Mouse (Mus musculus): ENCODE data around the gene Cd300ld5. TPM values are rescaled to one million over a fixed set of nuclear protein-coding genes. Genes with fewer than 3 reads are reported as not detected.
"Not testable (repeated sequence)": the region's sequence is repeated elsewhere in the genome, so short reads cannot be mapped to it uniquely, and the experiment has no call there.

Gene Cd300ld5
- polyA plus RNA-seq, 1 experiment from 2014 or later = 52.5 TPM

DNA sequence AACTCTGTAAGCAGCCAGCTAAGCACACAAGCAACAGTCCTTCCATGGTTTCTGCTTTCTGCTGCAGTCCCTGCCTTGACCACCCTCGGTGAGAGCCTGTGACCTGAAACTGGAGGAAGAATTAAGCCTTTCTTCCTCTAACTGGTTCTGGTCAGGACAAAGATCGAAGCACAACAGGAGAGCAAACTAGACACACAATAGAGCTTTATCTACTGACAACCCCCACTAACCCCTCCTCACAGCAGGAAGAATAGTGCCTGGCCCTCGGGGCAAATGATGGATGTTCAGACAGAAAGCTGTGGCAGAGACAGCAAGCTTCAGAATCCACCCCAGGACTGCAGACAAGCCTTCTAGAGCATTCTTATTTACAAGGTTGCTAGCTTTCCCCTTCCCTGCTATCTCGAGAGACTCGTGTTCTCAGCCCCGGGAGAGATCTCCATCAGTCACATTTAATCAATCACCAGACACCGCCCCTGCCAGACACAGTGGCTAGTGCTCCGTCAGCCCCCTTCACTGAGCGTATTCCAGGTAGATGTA, 33.5 kb upstream of the Cd300ld5 start:
- Histone ChIP-seq H3K4me3 (ENCODE audit: inconsistent target) (no peak overlapping the region), H3K27ac (peak overlapping the region; percentile 97), H3K36me3 (ENCODE audit: inconsistent target) (no peaks in the 10 kb centered on the region), H3K79me2 (ENCODE audit: inconsistent target) (no peaks in the 10 kb centered on the region)
- 29% methylated on average over 8 of the region's 9 CpGs for WGBS (ENCODE audit: missing documents)

DNA sequence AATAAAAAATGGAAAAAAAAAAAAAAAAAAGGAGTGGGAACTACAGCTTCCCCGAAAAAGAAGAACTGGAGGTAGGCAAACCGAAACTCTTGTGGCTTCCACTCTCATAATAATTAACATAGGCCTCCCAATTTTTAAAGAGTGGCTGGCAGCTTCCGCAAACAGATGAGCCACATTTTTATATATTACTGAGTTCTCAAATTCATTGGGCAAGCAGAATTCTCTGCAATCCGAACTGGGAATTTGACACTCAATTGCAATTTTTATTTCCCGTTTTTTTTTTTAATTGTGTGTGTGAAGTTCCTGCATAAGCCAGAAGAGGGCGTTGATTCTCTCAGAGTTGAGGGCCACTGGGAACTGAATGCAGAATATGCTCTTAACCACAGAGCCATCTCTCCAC, 29.2 kb upstream of the Cd300ld5 start:
- Histone ChIP-seq H3K79me2 (ENCODE audit: inconsistent target) (no peaks in the 10 kb centered on the region), H3K4me3 (ENCODE audit: inconsistent target) (no peak overlapping the region), H3K27ac (peak overlapping the region; percentile 82), H3K36me3 (ENCODE audit: inconsistent target) (no peaks in the 10 kb centered on the region)
- WGBS (ENCODE audit: missing documents) = 2% methylated on average over 6 of the region's 6 CpGs

DNA sequence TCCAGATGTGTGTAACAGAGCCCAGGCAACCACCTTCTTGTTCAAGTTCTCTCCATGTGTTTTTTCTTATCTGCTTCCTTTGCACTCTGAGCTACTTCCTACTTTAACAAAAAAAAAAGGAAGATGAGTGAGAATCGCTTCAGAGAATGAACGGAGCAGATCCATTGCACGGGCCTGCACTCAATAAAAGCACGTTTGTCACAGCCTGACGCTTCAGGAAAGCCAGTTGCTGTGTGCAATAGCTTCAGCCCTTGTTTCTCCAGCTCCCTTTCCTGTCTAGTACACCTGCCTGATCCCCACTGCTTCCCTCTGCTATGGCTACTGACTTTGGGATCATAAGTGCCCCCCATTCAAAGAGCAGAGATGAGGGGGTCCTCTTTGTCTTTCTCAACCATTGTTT, 24.5 kb upstream of the Cd300ld5 start, which contains the start of gene Cd300e:
Cd300e (minus strand) TSS at position 101 of the 400 bp plus-strand sequence.
- H3K36me3 ChIP-seq (ENCODE audit: inconsistent target) = no peaks in the 10 kb centered on the region
- H3K4me3 ChIP-seq (ENCODE audit: inconsistent target) = no peak within 1 kb of the TSS
- WGBS (ENCODE audit: missing documents) = 5% methylated on average over 5 of the region's 5 CpGs
- peak within 1 kb of the TSS; percentile 17 for H3K27ac ChIP-seq
- no peaks in the 10 kb centered on the region for H3K79me2 ChIP-seq (ENCODE audit: inconsistent target)

DNA sequence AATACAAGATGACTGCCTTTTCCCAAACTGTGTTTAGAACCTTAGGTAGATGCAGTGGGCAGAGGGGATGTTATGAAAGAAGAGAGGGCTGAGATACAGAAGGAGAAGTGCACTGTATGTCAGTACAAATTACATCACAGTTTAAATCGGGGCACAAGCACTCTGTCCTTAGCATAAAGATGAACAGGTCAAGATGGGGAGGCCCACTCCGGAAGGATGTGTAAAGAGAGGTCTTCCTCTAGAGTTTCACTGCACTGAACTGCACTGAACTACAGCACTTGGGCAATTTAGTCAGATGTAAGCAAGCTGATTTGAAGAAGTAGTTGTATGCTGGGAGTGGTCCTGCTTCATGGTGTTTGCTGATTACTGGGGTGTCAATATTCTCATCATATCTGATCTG, 22.2 kb upstream of the Cd300ld5 start:
- 62% methylated on average over 2 of the region's 2 CpGs for WGBS (ENCODE audit: missing documents)
- Histone ChIP-seq H3K27ac (no peak overlapping the region), H3K4me3 (ENCODE audit: inconsistent target) (no peak overlapping the region), H3K79me2 (ENCODE audit: inconsistent target) (no peaks in the 10 kb centered on the region), H3K36me3 (ENCODE audit: inconsistent target) (no peaks in the 10 kb centered on the region)

DNA sequence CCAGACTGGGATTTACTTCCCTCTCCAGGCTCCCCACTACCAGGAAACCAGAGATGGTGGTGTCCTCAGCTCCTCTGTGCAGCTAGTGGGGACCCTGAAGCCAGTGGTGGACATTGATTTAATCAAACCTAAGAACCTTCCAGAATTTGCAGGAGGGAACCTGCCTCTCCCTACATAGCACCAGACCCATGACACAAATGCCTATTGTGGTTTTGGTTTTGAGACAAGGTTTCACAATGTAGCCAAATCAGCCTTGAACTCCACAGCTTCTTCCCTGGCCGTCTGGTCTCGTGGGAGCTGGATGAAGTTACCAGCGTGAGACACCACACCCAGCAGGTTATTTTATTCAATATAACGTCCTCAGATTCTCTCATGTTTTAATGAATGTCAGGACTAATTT, 21.1 kb upstream of the Cd300ld5 start:
- Histone ChIP-seq H3K4me3 (ENCODE audit: inconsistent target) (no peak overlapping the region), H3K36me3 (ENCODE audit: inconsistent target) (no peaks in the 10 kb centered on the region), H3K79me2 (ENCODE audit: inconsistent target) (no peaks in the 10 kb centered on the region), H3K27ac (no peak overlapping the region)
- 51% methylated on average over 4 of the region's 4 CpGs for WGBS (ENCODE audit: missing documents)

DNA sequence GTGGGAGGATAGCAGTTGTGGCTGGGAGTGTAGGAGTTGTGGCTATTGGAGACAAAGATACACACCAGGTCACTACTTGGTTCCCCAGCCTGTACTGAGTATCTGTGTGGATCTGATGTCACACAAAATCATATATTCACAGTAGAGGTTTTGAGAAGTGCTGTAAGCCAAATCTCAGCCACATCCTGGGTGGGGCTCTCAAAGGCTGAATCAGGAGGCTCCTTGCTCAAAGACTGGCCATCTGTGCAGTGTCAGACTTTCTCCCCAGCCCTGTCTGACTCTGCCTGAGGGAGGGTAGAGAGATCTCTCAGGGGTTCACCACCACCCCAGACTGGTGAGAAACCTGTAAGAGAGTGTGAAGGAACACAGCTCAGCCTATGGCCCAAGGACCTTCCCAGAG, 17.0 kb upstream of the Cd300ld5 start:
- H3K27ac ChIP-seq = peak overlapping the region; percentile 52
- no peaks in the 10 kb centered on the region for H3K79me2 ChIP-seq (ENCODE audit: inconsistent target)
- no peaks in the 10 kb centered on the region for H3K36me3 ChIP-seq (ENCODE audit: inconsistent target)
- no peak overlapping the region for H3K4me3 ChIP-seq (ENCODE audit: inconsistent target)

DNA sequence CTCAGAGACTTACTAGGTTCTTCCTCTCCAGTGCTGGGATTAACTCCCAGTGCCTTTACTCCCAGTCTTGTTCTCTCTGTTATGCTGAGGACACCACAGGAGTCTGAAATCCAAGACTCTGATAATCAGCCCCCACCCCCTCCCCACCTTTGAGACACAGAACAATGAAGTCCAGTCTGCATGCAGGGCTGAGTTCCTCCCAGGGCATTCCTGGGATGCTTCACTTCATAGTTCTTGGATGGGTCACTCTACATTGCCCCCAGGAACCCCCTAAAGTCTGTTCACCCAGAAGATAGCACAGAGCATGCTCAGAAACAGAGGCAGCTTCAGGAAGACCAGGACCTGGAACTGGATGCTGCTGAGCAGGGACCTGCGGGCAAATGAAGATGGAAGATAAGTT, 15.4 kb upstream of the Cd300ld5 start:
- Histone ChIP-seq H3K36me3 (ENCODE audit: inconsistent target) (no peaks in the 10 kb centered on the region), H3K4me3 (ENCODE audit: inconsistent target) (no peak overlapping the region), H3K27ac (no peak overlapping the region), H3K79me2 (ENCODE audit: inconsistent target) (peaks cover under 1% of the 10 kb centered on the region; the same call in 1 of the 2 replicates)
- 100% methylated on average over 1 of the region's 1 CpGs for WGBS (ENCODE audit: missing documents)

DNA sequence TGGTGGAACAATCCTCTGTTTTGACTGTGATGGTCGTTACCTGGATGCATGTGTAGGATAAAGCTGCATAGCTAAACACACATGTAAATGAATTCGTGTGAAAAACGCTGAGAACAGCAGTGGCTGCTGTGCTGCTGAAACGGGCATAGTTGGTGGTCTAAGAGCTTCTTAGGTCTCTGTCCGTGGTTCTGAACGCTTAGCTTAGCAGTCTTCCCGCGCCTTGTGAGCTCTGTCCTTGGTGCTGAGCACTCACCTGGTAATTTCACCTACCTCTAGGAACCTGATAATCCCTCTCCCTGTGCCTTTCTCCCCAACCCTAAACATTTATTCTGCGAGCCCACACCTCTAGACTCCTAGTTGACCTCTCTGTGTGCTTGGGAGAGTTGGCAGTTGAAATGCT, 14.6 kb upstream of the Cd300ld5 start:
- H3K27ac ChIP-seq = no peak overlapping the region
- H3K79me2 ChIP-seq (ENCODE audit: inconsistent target) = peaks cover 9% of the 10 kb centered on the region
- H3K36me3 ChIP-seq (ENCODE audit: inconsistent target) = no peaks in the 10 kb centered on the region
- H3K4me3 ChIP-seq (ENCODE audit: inconsistent target) = no peak overlapping the region
- 7% methylated on average over 9 of the region's 9 CpGs for WGBS (ENCODE audit: missing documents)

DNA sequence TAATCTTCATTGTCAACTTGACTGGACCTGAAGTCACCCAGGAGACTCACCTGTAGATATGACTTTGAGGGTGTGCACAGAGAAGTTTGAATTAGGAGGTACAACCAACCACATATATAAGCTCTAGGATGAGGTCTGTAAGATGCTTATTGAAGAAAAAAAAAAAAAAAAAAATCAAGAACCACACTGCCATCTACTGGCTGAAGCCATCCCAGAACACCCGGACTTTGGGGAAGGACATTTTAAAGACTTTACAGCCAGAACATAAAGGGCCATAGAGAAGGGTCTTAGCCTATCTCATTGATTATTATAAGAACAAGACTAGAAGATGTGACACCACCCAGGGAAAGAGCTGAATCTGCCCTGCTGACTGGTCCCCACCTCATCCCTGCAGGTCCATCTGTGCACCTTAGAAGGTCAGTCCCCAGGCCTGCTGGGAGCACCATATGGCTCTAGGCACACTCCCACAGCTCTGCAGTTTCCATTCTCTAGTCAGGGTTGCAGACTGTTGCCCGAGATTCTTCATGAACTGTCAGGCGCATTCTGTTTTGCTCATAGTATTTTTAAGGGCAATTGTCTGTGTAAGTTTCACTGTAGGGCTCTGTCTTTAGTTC, 11.8 kb upstream of the Cd300ld5 start:
- 38% methylated on average over 3 of the region's 3 CpGs for WGBS (ENCODE audit: missing documents)
- Histone ChIP-seq H3K27ac (peak overlapping the region; percentile 91), H3K79me2 (ENCODE audit: inconsistent target) (peaks cover 14% of the 10 kb centered on the region), H3K4me3 (ENCODE audit: inconsistent target) (no peak overlapping the region), H3K36me3 (ENCODE audit: inconsistent target) (no peaks in the 10 kb centered on the region)

DNA sequence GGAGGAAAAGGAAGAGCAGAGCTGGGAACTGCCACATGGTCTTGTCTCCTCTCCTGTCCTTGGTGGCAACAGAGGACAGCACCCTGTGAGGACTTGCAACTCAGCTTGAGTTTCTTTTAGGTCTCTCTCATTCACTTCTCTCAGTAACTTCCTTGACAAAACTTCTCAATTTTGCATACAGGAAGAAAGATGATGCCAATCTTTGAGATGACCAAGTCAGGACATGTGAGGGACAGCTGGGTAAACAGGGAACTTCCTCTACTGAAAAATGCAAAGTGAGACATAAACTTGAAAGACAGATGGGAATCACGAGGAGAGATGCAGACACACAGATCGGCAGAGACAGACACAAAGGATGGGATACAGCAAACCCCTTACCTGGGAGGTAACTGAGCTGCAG, 10.7 kb upstream of the Cd300ld5 start, which contains the start of gene Cd300ld3:
Cd300ld3 (minus strand) TSS at position 151 of the 400 bp plus-strand sequence.
- WGBS (ENCODE audit: missing documents) = 6% methylated on average over 2 of the region's 2 CpGs
- no peaks in the 10 kb centered on the region for H3K36me3 ChIP-seq (ENCODE audit: inconsistent target)
- peaks cover 14% of the 10 kb centered on the region for H3K79me2 ChIP-seq (ENCODE audit: inconsistent target)
- peak within 1 kb of the TSS; percentile 91 for H3K27ac ChIP-seq
- peak within 1 kb of the TSS; percentile 40 for H3K4me3 ChIP-seq (ENCODE audit: inconsistent target)

DNA sequence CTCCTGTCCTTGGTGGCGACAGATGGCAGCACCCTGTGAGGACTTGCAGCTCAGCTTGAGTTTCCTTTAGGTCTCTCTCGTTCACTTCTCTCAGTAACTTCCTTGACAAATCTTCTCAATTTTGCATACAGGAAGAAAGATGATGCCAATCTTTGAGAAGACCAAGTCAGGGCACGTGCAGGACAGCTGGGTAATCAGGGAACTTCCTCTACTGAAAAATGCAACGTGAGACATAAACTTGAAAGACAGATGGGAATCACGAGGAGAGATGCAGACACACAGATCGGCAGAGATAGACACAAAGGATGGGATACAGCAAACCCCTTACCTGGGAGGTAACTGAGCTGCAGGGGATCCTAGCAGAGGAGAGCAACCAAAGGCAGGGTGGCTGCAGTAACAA, 10.7 kb downstream of the Cd300ld5 start, which contains the start of gene Cd300ld4:
Cd300ld4 (minus strand) TSS at position 101 of the 400 bp plus-strand sequence.
- H3K79me2 ChIP-seq (ENCODE audit: inconsistent target); H3K27ac ChIP-seq; H3K36me3 ChIP-seq (ENCODE audit: inconsistent target); H3K4me3 ChIP-seq (ENCODE audit: inconsistent target): not testable (repeated sequence)
- WGBS (ENCODE audit: missing documents) = no CpG with 5 or more reads among the region's 6 CpGs

DNA sequence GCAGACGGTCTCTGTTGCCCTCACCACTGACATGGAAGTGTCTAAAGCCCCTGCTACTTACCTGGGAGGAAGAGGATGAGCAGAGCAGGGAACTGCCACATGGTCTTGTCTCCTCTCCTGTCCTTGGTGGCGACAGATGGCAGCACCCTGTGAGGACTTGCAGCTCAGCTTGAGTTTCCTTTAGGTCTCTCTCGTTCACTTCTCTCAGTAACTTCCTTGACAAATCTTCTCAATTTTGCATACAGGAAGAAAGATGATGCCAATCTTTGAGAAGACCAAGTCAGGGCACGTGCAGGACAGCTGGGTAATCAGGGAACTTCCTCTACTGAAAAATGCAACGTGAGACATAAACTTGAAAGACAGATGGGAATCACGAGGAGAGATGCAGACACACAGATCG, 21.5 kb downstream of the Cd300ld5 start, which contains the start of gene Cd300ld2:
Cd300ld2 (minus strand) TSS at position 101 of the 400 bp plus-strand sequence.
- H3K27ac ChIP-seq; H3K36me3 ChIP-seq (ENCODE audit: inconsistent target); H3K79me2 ChIP-seq (ENCODE audit: inconsistent target); H3K4me3 ChIP-seq (ENCODE audit: inconsistent target): not testable (repeated sequence)
- WGBS (ENCODE audit: missing documents) = no CpG with 5 or more reads among the region's 7 CpGs

DNA sequence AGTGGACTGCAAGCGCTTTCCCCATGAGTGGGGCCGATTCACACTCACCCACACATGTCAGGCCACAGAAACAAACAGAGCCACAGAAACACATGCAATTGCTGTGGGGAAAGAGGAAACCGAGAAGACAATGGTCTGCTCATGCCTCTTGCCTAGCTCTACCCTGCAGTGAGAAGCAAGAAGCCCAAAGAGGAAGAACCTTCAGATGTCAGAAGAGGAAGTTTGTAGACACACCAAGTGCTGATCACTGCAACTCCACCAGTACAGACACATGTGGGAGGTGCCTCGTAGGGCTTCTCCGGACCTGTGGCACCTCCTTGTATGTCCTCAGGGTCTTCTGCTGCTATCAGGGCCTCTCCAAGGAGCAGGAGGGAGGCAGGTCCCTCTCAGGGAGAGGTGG, 33.5 kb downstream of the Cd300ld5 start:
- H3K27ac ChIP-seq = peak overlapping the region; percentile 96
- H3K4me3 ChIP-seq (ENCODE audit: inconsistent target) = no peak overlapping the region
- 0% methylated on average over 5 of the region's 5 CpGs for WGBS (ENCODE audit: missing documents)
- no peaks in the 10 kb centered on the region for H3K36me3 ChIP-seq (ENCODE audit: inconsistent target)
- H3K79me2 ChIP-seq (ENCODE audit: inconsistent target) = peaks cover 45% of the 10 kb centered on the region

DNA sequence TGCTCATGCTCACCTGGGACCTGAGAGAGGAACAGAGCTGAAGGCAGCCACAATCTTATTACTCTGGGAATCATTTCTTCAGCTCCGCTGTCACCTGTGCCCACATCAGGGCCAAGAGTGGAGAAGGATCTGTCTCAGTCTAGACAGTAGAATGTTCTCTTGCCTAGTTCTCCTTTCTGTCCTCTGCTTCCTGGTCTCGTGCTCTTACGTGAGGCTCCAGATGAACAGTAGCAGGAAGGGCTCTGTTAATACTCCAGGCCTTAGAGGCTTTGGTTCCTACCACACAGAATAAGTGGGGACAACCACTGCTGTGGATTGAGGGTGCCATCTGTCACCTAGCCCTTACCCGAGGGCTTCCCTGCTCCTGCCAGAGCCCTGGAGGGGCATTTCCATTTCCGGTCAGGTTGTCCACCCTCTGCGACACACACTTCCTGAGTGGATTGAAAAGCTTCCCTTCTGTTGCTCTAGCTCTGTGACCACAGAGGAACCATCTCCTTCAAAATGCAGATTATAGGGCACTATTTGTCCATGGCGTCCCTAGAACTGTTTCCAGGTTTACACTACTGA, 36.0 kb downstream of the Cd300ld5 start, which contains the start of gene Cd300c2:
Cd300c2 (minus strand) TSS at position 407 of the 567 bp plus-strand sequence.
- peak within 1 kb of the TSS; percentile 55 for H3K4me3 ChIP-seq (ENCODE audit: inconsistent target)

DNA sequence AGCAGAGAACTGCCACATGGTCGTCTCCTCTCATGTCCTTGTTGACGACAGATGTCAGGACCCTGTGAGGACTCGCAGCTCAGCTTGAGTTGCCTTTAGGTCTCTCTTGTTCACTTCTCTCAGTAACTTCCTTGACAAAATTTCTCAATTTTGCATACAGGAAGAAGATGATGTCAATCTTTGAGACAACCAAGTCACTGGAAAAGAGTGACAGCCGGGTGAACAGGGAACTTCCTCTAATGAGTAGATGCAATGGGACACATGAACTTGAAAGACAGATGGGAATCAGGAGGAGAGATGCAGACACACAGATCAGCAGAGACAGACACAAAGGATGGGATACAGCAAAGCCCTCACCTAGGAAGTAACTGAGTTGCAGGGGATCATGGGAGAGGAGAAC, 47.8 kb downstream of the Cd300ld5 start, which contains the start of gene Cd300ld:
Cd300ld (minus strand) TSS at position 130 of the 400 bp plus-strand sequence.
- Histone ChIP-seq H3K36me3 (ENCODE audit: inconsistent target) (peaks cover 6% of the 10 kb centered on the region), H3K27ac (peak within 1 kb of the TSS; percentile 86), H3K79me2 (ENCODE audit: inconsistent target) (peaks cover 22% of the 10 kb centered on the region), H3K4me3 (ENCODE audit: inconsistent target) (peak within 1 kb of the TSS; percentile 39)
- 22% methylated on average over 4 of the region's 4 CpGs for WGBS (ENCODE audit: missing documents)

More for the DNA sequence above, 36.0 kb downstream of the Cd300ld5 start, which contains the start of gene Cd300c2:
- H3K36me3 ChIP-seq (ENCODE audit: inconsistent target) = peaks cover 22% of the 10 kb centered on the region
- WGBS (ENCODE audit: missing documents) = 12% methylated on average over 7 of the region's 7 CpGs
- H3K27ac ChIP-seq = peak within 1 kb of the TSS; percentile 96
- H3K79me2 ChIP-seq (ENCODE audit: inconsistent target) = peaks cover 59% of the 10 kb centered on the region
